18 mouse cellular contexts compared by ENCODE assay signal in the genomic region with DNA sequence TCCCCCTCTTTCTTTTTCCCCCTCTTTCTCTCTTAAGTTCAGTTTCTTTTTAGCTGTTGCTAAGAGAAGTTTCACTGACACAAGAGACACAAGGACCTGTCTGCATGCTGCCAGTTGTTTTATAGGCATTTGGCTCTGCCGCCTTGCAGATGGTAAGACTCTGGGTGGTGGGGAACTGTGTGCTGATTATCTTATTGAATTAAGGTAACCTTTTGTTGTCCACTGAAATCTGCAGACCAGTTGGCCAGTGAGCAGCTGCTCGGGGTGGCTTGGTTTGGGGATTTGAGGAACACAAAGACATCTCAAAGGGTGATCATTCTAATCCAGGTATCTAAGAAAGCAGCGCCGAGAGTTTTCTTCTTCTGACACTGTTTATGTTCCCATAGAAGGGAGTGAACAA. TPM values are rescaled to one million over a fixed set of nuclear protein-coding genes. Genes with fewer than 3 reads are reported as not detected.
A peak's percentile ranks its signal among the peaks of the same experiment; 100 is the strongest.
DNase-seq lines count a peak whose midpoint lies in the region; ATAC-seq and TF ChIP-seq lines count a peak whose summit lies in the region.
"Had no signal": no experiment of that assay in that cellular context is flagged by ENCODE, and none has a peak within 500 bp of the region (broad histone marks: within the 10 kb centered on the region; RNA-seq: fewer than 3 reads in every experiment).

No protein-coding gene starts in this region.

- peaks cover 5% of the 10 kb centered on the region; the same call in 1 of the 2 replicates for H3K36me3 ChIP-seq in heart, embryonic 13.5 days
- 0 out of 2 replicates have a peak, but pooled peaks cover 4% of the 10 kb centered on the region for H3K36me3 ChIP-seq in midbrain, embryonic 10.5 days
- H3K36me3 ChIP-seq in midbrain, embryonic 15.5 days (replicated peaks) = no peaks in the 10 kb centered on the region
- H3K36me3 ChIP-seq in forebrain, postnatal 0 days (ENCODE audit: insufficient read depth) = no peaks in the 10 kb centered on the region
- H3K36me3 ChIP-seq: liver, embryonic 13.5 days had no signal

- 73% methylated on average over 4 of the region's 4 CpGs for WGBS in heart, embryonic 13.5 days
- 43% methylated on average over 4 of the region's 4 CpGs for WGBS in midbrain, embryonic 10.5 days
- WGBS in midbrain, embryonic 15.5 days = 27% methylated on average over 4 of the region's 4 CpGs
- WGBS in forebrain, postnatal 0 days = 16% methylated on average over 4 of the region's 4 CpGs

- no peak overlapping the region for H3K4me2 ChIP-seq in heart, embryonic 13.5 days
- no peak overlapping the region for H3K4me2 ChIP-seq in midbrain, embryonic 15.5 days
- H3K4me2 ChIP-seq in forebrain, postnatal 0 days (ENCODE audit: low read depth) = no peak overlapping the region
- H3K4me2 ChIP-seq: limb, embryonic 12.5 days; liver, embryonic 13.5 days; lung, embryonic 14.5 days had no signal

- H3K27me3 ChIP-seq in heart, embryonic 13.5 days (replicated peaks) = no peaks in the 10 kb centered on the region
- H3K27me3 ChIP-seq in midbrain, embryonic 10.5 days (ENCODE audit: low read depth, poor library complexity, severe bottlenecking) = no peaks in the 10 kb centered on the region
- no peaks in the 10 kb centered on the region for H3K27me3 ChIP-seq in midbrain, embryonic 15.5 days (replicated peaks)
- H3K27me3 ChIP-seq in forebrain, postnatal 0 days (ENCODE audit: insufficient read depth, low read length) = no peaks in the 10 kb centered on the region
- H3K27me3 ChIP-seq: limb, embryonic 12.5 days; liver, embryonic 13.5 days had no signal

- H3K4me1 ChIP-seq in heart, embryonic 13.5 days = peaks cover 50% of the 10 kb centered on the region
- H3K4me1 ChIP-seq in midbrain, embryonic 10.5 days = peaks cover 38% of the 10 kb centered on the region
- peaks cover 23% of the 10 kb centered on the region for H3K4me1 ChIP-seq in midbrain, embryonic 15.5 days
- peaks cover 6% of the 10 kb centered on the region; the same call in 1 of the 2 replicates for H3K4me1 ChIP-seq in forebrain, postnatal 0 days (ENCODE audit: insufficient read depth)

- TF ChIP-seq CTCF in brain, embryonic 14.5 days (IDR thresholded peaks at IDR 0.05; ENCODE audit: borderline replicate concordance, extremely low read depth, insufficient read depth, insufficient read length) = no peak
- TF ChIP-seq CTCF in forebrain, postnatal 0 days (IDR thresholded peaks at IDR 0.05; ENCODE audit: low read depth) = no peak

- DNase-seq in heart, adult 9 months (ENCODE audit: low spot score in 2 of 2) = no peak
- no peak for DNase-seq in midbrain, embryonic 10.5 days (ENCODE audit: low spot score)
- peak; percentile 68 for DNase-seq in brain, embryonic 14.5 days (ENCODE audit: low read depth)
- no peak for DNase-seq in forebrain, postnatal 0 days
- no peak for DNase-seq in embryo, embryonic 10 days (ENCODE audit: low spot score)
- DNase-seq: adrenal gland, postnatal 14 days; cerebellum, adult 11 months; cerebellum, postnatal 36 days; heart, postnatal 4 days; liver, embryonic 13.5 days; lung, embryonic 14.5 days; lung, postnatal 36 days; thymus, postnatal 14 days had no signal

- TF ChIP-seq POLR2A in brain, embryonic 14.5 days (IDR thresholded peaks at IDR 0.05; ENCODE audit: borderline replicate concordance, extremely low read depth, insufficient read depth, insufficient read length, poor library complexity, severe bottlenecking) = no peak

- no peaks in the 10 kb centered on the region for H3K9me3 ChIP-seq in heart, embryonic 13.5 days
- no peaks in the 10 kb centered on the region for H3K9me3 ChIP-seq in midbrain, embryonic 10.5 days (replicated peaks)
- no peaks in the 10 kb centered on the region for H3K9me3 ChIP-seq in midbrain, embryonic 15.5 days
- no peaks in the 10 kb centered on the region for H3K9me3 ChIP-seq in forebrain, postnatal 0 days (ENCODE audit: low read length)
- H3K9me3 ChIP-seq: G1E; limb, embryonic 12.5 days; liver, embryonic 13.5 days had no signal

- no peak overlapping the region for H3K4me3 ChIP-seq in heart, embryonic 13.5 days
- H3K4me3 ChIP-seq in midbrain, embryonic 10.5 days = no peak overlapping the region
- no peak overlapping the region for H3K4me3 ChIP-seq in midbrain, embryonic 15.5 days
- no peak overlapping the region for H3K4me3 ChIP-seq in forebrain, postnatal 0 days (ENCODE audit: low read depth, low read length)
- H3K4me3 ChIP-seq: limb, embryonic 12.5 days; liver, embryonic 13.5 days had no signal

- ATAC-seq in heart, embryonic 13.5 days (ENCODE audit: extremely low read depth, insufficient number of reproducible peaks, low FRiP score, low TSS enrichment) = no peak
- no peak for ATAC-seq in midbrain, embryonic 15.5 days (replicated peaks)
- peak; percentile 44; the same call in 1 of the 2 replicates for ATAC-seq in forebrain, postnatal 0 days
- ATAC-seq: intestine, embryonic 16.5 days had no signal

- no peak overlapping the region for H3K9ac ChIP-seq in heart, embryonic 13.5 days
- H3K9ac ChIP-seq in midbrain, embryonic 15.5 days = no peak overlapping the region
- H3K9ac ChIP-seq in forebrain, postnatal 0 days = no peak overlapping the region
- H3K9ac ChIP-seq: limb, embryonic 12.5 days; liver, embryonic 13.5 days; lung, embryonic 14.5 days had no signal

- 0 out of 2 replicates have a peak overlapping the region, but pooled peaks have one; percentile 1 for H3K27ac ChIP-seq in heart, embryonic 13.5 days (replicated peaks)
- H3K27ac ChIP-seq in midbrain, embryonic 10.5 days (replicated peaks) = peak overlapping the region; percentile 70
- no peak overlapping the region for H3K27ac ChIP-seq in midbrain, embryonic 15.5 days
- no peak overlapping the region for H3K27ac ChIP-seq in forebrain, postnatal 0 days (ENCODE audit: low read depth, low read length)
- H3K27ac ChIP-seq: limb, embryonic 12.5 days; liver, embryonic 13.5 days had no signal

RNA-seq across cellular contexts. Expression of gene Kat6b, which starts 52.3 kb away (rescaled TPM):
- 9.8 and 11.8 TPM in 2 replicates for polyA plus RNA-seq in heart, embryonic 13.5 days (2015; fragmentation: Nextera tagmentation; extraction: Ambion mirVana)
- polyA plus RNA-seq in midbrain, embryonic 10.5 days (2016; fragmentation: Nextera tagmentation; extraction: Ambion mirVana) = 10.4 and 15.8 TPM in 2 replicates
- polyA plus RNA-seq in midbrain, embryonic 15.5 days (2015; fragmentation: Nextera tagmentation; extraction: Ambion mirVana) = 22.9 and 23.7 TPM in 2 replicates
- polyA plus RNA-seq in brain, embryonic 14.5 days (2012; rRNA removed) = 25.5 and 42.7 TPM in 2 replicates
- total RNA-seq in forebrain, postnatal 0 days (2014; rRNA removed) = 29.9 and 35.8 TPM in 2 replicates
- 10.0 and 16.9 TPM in 2 replicates for polyA plus RNA-seq in forebrain, postnatal 0 days (2015; fragmentation: Nextera tagmentation; extraction: Ambion mirVana)

Comparison
In these comparisons a context has a peak if more than half of its experiments do, and no peak if none do; other contexts are left out.
1. H3K27ac ChIP-seq: peak in heart, embryonic 13.5 days (single experiment) and midbrain, embryonic 10.5 days (single experiment); none in midbrain, embryonic 15.5 days (single experiment) and forebrain, postnatal 0 days (single experiment).